Mouse (Mus musculus): ENCODE results near the gene Zfpm1. TPM values are rescaled to one million over a fixed set of nuclear protein-coding genes. Genes with fewer than 3 reads are reported as not detected.

Gene Zfpm1
- polyA plus RNA-seq, 1 experiment: 5.8 TPM

- Histone ChIP-seq H3K4me1 (ENCODE audit: control insufficient read depth, insufficient read depth, low read length) (peaks cover 13% of the 10 kb centered on the region), H3K4me3 (ENCODE audit: insufficient read depth, low read length) (peak overlapping the region; percentile 61), H3K27ac (ENCODE audit: insufficient read depth, low read depth, low read length) (no peak overlapping the region)
- TF ChIP-seq CTCF (IDR thresholded peaks at IDR 0.05; ENCODE audit: low read depth, low read length) (no peak), POLR2A (IDR thresholded peaks at IDR 0.05; ENCODE audit: borderline replicate concordance, low read depth, low read length) (no peak)
Observed at GRCm38 (mm10) chr8:122282501-122283355, 787 bp downstream of the Zfpm1 start.

- H3K27ac ChIP-seq (ENCODE audit: insufficient read depth, low read depth, low read length): no peak overlapping the region
- H3K4me3 ChIP-seq (ENCODE audit: insufficient read depth, low read length): peak overlapping the region; percentile 61
- TF ChIP-seq POLR2A (IDR thresholded peaks at IDR 0.05; ENCODE audit: borderline replicate concordance, low read depth, low read length): no peak
- TF ChIP-seq CTCF (IDR thresholded peaks at IDR 0.05; ENCODE audit: low read depth, low read length): no peak
- H3K4me1 ChIP-seq (ENCODE audit: control insufficient read depth, insufficient read depth, low read length): peaks cover 12% of the 10 kb centered on the region
Observed at GRCm38 (mm10) chr8:122283356-122284202, 1.6 kb downstream of the Zfpm1 start.

GRCm38 (mm10) chr8:122284203-122284658 lies 2.3 kb downstream of the Zfpm1 start:
- Histone ChIP-seq H3K4me3 (ENCODE audit: insufficient read depth, low read length) (peak overlapping the region; percentile 61), H3K4me1 (ENCODE audit: control insufficient read depth, insufficient read depth, low read length) (peaks cover 12% of the 10 kb centered on the region), H3K27ac (ENCODE audit: insufficient read depth, low read depth, low read length) (no peak overlapping the region)
- TF ChIP-seq CTCF (IDR thresholded peaks at IDR 0.05; ENCODE audit: low read depth, low read length) (0 out of 2 replicates have a peak, but pooled peaks have one; percentile 17), POLR2A (IDR thresholded peaks at IDR 0.05; ENCODE audit: borderline replicate concordance, low read depth, low read length) (no peak)

- H3K4me1 ChIP-seq (ENCODE audit: control insufficient read depth, insufficient read depth, low read length): peaks cover 12% of the 10 kb centered on the region
- TF ChIP-seq POLR2A (IDR thresholded peaks at IDR 0.05; ENCODE audit: borderline replicate concordance, low read depth, low read length) (no peak), CTCF (IDR thresholded peaks at IDR 0.05; ENCODE audit: low read depth, low read length) (no peak)
- no peak overlapping the region for H3K27ac ChIP-seq (ENCODE audit: insufficient read depth, low read depth, low read length)
- peak overlapping the region; percentile 61 for H3K4me3 ChIP-seq (ENCODE audit: insufficient read depth, low read length)
Observed at GRCm38 (mm10) chr8:122284659-122285261, 2.8 kb downstream of the Zfpm1 start.

- H3K4me3 ChIP-seq (ENCODE audit: insufficient read depth, low read length): no peak overlapping the region
- TF ChIP-seq CTCF (IDR thresholded peaks at IDR 0.05; ENCODE audit: low read depth, low read length): no peak
- TF ChIP-seq POLR2A (IDR thresholded peaks at IDR 0.05; ENCODE audit: borderline replicate concordance, low read depth, low read length): no peak
- no peak overlapping the region for H3K27ac ChIP-seq (ENCODE audit: insufficient read depth, low read depth, low read length)
- peaks cover 5% of the 10 kb centered on the region for H3K4me1 ChIP-seq (ENCODE audit: control insufficient read depth, insufficient read depth, low read length)
Observed at GRCm38 (mm10) chr8:122285727-122286126, 3.8 kb downstream of the Zfpm1 start.

- TF ChIP-seq POLR2A (IDR thresholded peaks at IDR 0.05; ENCODE audit: borderline replicate concordance, low read depth, low read length): no peak
- no peak for TF ChIP-seq CTCF (IDR thresholded peaks at IDR 0.05; ENCODE audit: low read depth, low read length)
- H3K4me1 ChIP-seq (ENCODE audit: control insufficient read depth, insufficient read depth, low read length): peaks cover 2% of the 10 kb centered on the region; the same call in 1 of the 2 replicates
- no peak overlapping the region for H3K27ac ChIP-seq (ENCODE audit: insufficient read depth, low read depth, low read length)
- no peak overlapping the region for H3K4me3 ChIP-seq (ENCODE audit: insufficient read depth, low read length)
Observed at GRCm38 (mm10) chr8:122286899-122287298, 5.0 kb downstream of the Zfpm1 start.

- no peak overlapping the region for H3K4me3 ChIP-seq (ENCODE audit: insufficient read depth, low read length)
- H3K4me1 ChIP-seq (ENCODE audit: control insufficient read depth, insufficient read depth, low read length): peaks cover 2% of the 10 kb centered on the region; the same call in 1 of the 2 replicates
Observed at GRCm38 (mm10) chr8:122287742-122288141, 5.8 kb downstream of the Zfpm1 start.

GRCm38 (mm10) chr8:122288344-122288743 lies 6.4 kb downstream of the Zfpm1 start:
- Histone ChIP-seq H3K27ac (ENCODE audit: insufficient read depth, low read depth, low read length) (no peak overlapping the region), H3K4me1 (ENCODE audit: control insufficient read depth, insufficient read depth, low read length) (peaks cover 2% of the 10 kb centered on the region; the same call in 1 of the 2 replicates), H3K4me3 (ENCODE audit: insufficient read depth, low read length) (no peak overlapping the region)
- TF ChIP-seq CTCF (IDR thresholded peaks at IDR 0.05; ENCODE audit: low read depth, low read length) (no peak), POLR2A (IDR thresholded peaks at IDR 0.05; ENCODE audit: borderline replicate concordance, low read depth, low read length) (no peak)

More at GRCm38 (mm10) chr8:122287742-122288141, 5.8 kb downstream of the Zfpm1 start:
- no peak for TF ChIP-seq POLR2A (IDR thresholded peaks at IDR 0.05; ENCODE audit: borderline replicate concordance, low read depth, low read length)
- no peak for TF ChIP-seq CTCF (IDR thresholded peaks at IDR 0.05; ENCODE audit: low read depth, low read length)
- H3K27ac ChIP-seq (ENCODE audit: insufficient read depth, low read depth, low read length): no peak overlapping the region

GRCm38 (mm10) chr8:122291075-122291474 lies 9.1 kb downstream of the Zfpm1 start:
- TF ChIP-seq CTCF (IDR thresholded peaks at IDR 0.05; ENCODE audit: low read depth, low read length) (no peak), POLR2A (IDR thresholded peaks at IDR 0.05; ENCODE audit: borderline replicate concordance, low read depth, low read length) (no peak)
- Histone ChIP-seq H3K4me3 (ENCODE audit: insufficient read depth, low read length) (no peak overlapping the region), H3K27ac (ENCODE audit: insufficient read depth, low read depth, low read length) (no peak overlapping the region), H3K4me1 (ENCODE audit: control insufficient read depth, insufficient read depth, low read length) (0 out of 2 replicates have a peak, but pooled peaks cover 2% of the 10 kb centered on the region)

Measured in bone marrow macrophage, adult 2 months (primary cell).